Mouse (Mus musculus): ENCODE results near the gene a. TPM values are rescaled to one million over a fixed set of nuclear protein-coding genes. Genes with fewer than 3 reads are reported as not detected.
"Not testable (repeated sequence)": the region's sequence is repeated elsewhere in the genome, so short reads cannot be mapped to it uniquely, and the experiment has no call there.

The a gene
- polyA plus RNA-seq, 1 experiment from 2014 or later, result 17.7 TPM

- no peak overlapping the region for H3K4me2 ChIP-seq (ENCODE audit: low read depth, severe bottlenecking)
- WGBS, result 83% methylated on average over 6 of the region's 6 CpGs
Observed at GRCm38 (mm10) chr2:154909789-154910188, 118.6 kb downstream of the a start.

GRCm38 (mm10) chr2:154915922-154916541, 124.8 kb downstream of the a start:
- DNase-seq (ENCODE audit: low spot score), result peak; percentile 55
- no peak for ATAC-seq (ENCODE audit: insufficient number of reproducible peaks, low FRiP score, low TSS enrichment, low read depth)
- Histone ChIP-seq H3K27me3 (ENCODE audit: control insufficient read depth, insufficient read depth, low read length) (no peaks in the 10 kb centered on the region), H3K9ac (ENCODE audit: low read length) (no peak overlapping the region), H3K36me3 (ENCODE audit: control insufficient read depth, insufficient read depth, low read length) (no peaks in the 10 kb centered on the region), H3K4me3 (ENCODE audit: low read depth, low read length) (no peak overlapping the region), H3K9me3 (ENCODE audit: control insufficient read depth, low read length) (no peaks in the 10 kb centered on the region), H3K27ac (replicated peaks; ENCODE audit: low read depth, low read length) (no peak overlapping the region; the same call in 1 of the 2 replicates), H3K4me1 (ENCODE audit: control insufficient read depth, insufficient read depth, low read length) (0 out of 2 replicates have a peak, but pooled peaks cover 3% of the 10 kb centered on the region), H3K4me2 (ENCODE audit: low read depth, severe bottlenecking) (no peak overlapping the region)
- 17% methylated on average over 12 of the region's 12 CpGs for WGBS

More at GRCm38 (mm10) chr2:154909789-154910188, 118.6 kb downstream of the a start:
- no peak overlapping the region for H3K4me3 ChIP-seq (ENCODE audit: low read depth, low read length)
- no peaks in the 10 kb centered on the region for H3K4me1 ChIP-seq (ENCODE audit: control insufficient read depth, insufficient read depth, low read length)
- no peak overlapping the region for H3K9ac ChIP-seq (ENCODE audit: low read length)
- ATAC-seq (ENCODE audit: insufficient number of reproducible peaks, low FRiP score, low TSS enrichment, low read depth) (no peak), DNase-seq (ENCODE audit: low spot score) (no peak)
- H3K36me3 ChIP-seq (ENCODE audit: control insufficient read depth, insufficient read depth, low read length), result no peaks in the 10 kb centered on the region
- H3K27ac ChIP-seq (replicated peaks; ENCODE audit: low read depth, low read length), result no peak overlapping the region
- H3K9me3 ChIP-seq (ENCODE audit: control insufficient read depth, low read length), result no peaks in the 10 kb centered on the region
- no peaks in the 10 kb centered on the region for H3K27me3 ChIP-seq (ENCODE audit: control insufficient read depth, insufficient read depth, low read length)

GRCm38 (mm10) chr2:154916547-154916946, 125.3 kb downstream of the a start:
- DNase-seq (ENCODE audit: low spot score), result peak; percentile 61
- no peak for ATAC-seq (ENCODE audit: insufficient number of reproducible peaks, low FRiP score, low TSS enrichment, low read depth)

GRCm38 (mm10) chr2:154917866-154918641, 126.9 kb downstream of the a start:
- 67% methylated on average over 13 of the region's 13 CpGs for WGBS
- DNase-seq (ENCODE audit: low spot score) (no peak), ATAC-seq (ENCODE audit: insufficient number of reproducible peaks, low FRiP score, low TSS enrichment, low read depth) (peak; percentile 35; the same call in 1 of the 2 replicates)
- Histone ChIP-seq H3K9ac (ENCODE audit: low read length) (no peak overlapping the region), H3K9me3 (ENCODE audit: control insufficient read depth, low read length) (no peaks in the 10 kb centered on the region), H3K27ac (replicated peaks; ENCODE audit: low read depth, low read length) (no peak overlapping the region), H3K4me1 (ENCODE audit: control insufficient read depth, insufficient read depth, low read length) (0 out of 2 replicates have a peak, but pooled peaks cover 3% of the 10 kb centered on the region), H3K27me3 (ENCODE audit: control insufficient read depth, insufficient read depth, low read length) (no peaks in the 10 kb centered on the region), H3K36me3 (ENCODE audit: control insufficient read depth, insufficient read depth, low read length) (no peaks in the 10 kb centered on the region), H3K4me2 (ENCODE audit: low read depth, severe bottlenecking) (no peak overlapping the region), H3K4me3 (ENCODE audit: low read depth, low read length) (no peak overlapping the region)

More at GRCm38 (mm10) chr2:154916547-154916946, 125.3 kb downstream of the a start:
- H3K4me1 ChIP-seq (ENCODE audit: control insufficient read depth, insufficient read depth, low read length), result 0 out of 2 replicates have a peak, but pooled peaks cover 3% of the 10 kb centered on the region
- H3K4me3 ChIP-seq (ENCODE audit: low read depth, low read length), result no peak overlapping the region
- WGBS, result 12% methylated on average over 2 of the region's 2 CpGs
- H3K36me3 ChIP-seq (ENCODE audit: control insufficient read depth, insufficient read depth, low read length), result no peaks in the 10 kb centered on the region
- H3K9ac ChIP-seq (ENCODE audit: low read length), result no peak overlapping the region
- no peak overlapping the region for H3K4me2 ChIP-seq (ENCODE audit: low read depth, severe bottlenecking)
- no peak overlapping the region for H3K27ac ChIP-seq (replicated peaks; ENCODE audit: low read depth, low read length)
- no peaks in the 10 kb centered on the region for H3K27me3 ChIP-seq (ENCODE audit: control insufficient read depth, insufficient read depth, low read length)
- no peaks in the 10 kb centered on the region for H3K9me3 ChIP-seq (ENCODE audit: control insufficient read depth, low read length)

GRCm38 (mm10) chr2:154920896-154921295, 129.7 kb downstream of the a start:
- ATAC-seq (ENCODE audit: insufficient number of reproducible peaks, low FRiP score, low TSS enrichment, low read depth), result no peak
- no peak overlapping the region for H3K4me3 ChIP-seq (ENCODE audit: low read depth, low read length)
- WGBS, result 80% methylated on average over 7 of the region's 7 CpGs
- H3K27me3 ChIP-seq (ENCODE audit: control insufficient read depth, insufficient read depth, low read length), result no peaks in the 10 kb centered on the region
- H3K4me1 ChIP-seq (ENCODE audit: control insufficient read depth, insufficient read depth, low read length), result peaks cover 6% of the 10 kb centered on the region; the same call in 1 of the 2 replicates
- H3K9me3 ChIP-seq (ENCODE audit: control insufficient read depth, low read length), result no peaks in the 10 kb centered on the region
- H3K4me2 ChIP-seq (ENCODE audit: low read depth, severe bottlenecking), result no peak overlapping the region
- DNase-seq (ENCODE audit: low spot score), result no peak
- no peak overlapping the region for H3K9ac ChIP-seq (ENCODE audit: low read length)
- H3K27ac ChIP-seq (replicated peaks; ENCODE audit: low read depth, low read length), result no peak overlapping the region
- H3K36me3 ChIP-seq (ENCODE audit: control insufficient read depth, insufficient read depth, low read length), result no peaks in the 10 kb centered on the region

GRCm38 (mm10) chr2:154922134-154922533, 130.9 kb downstream of the a start:
- H3K4me3 ChIP-seq (ENCODE audit: low read depth, low read length); H3K9me3 ChIP-seq (ENCODE audit: control insufficient read depth, low read length); H3K27ac ChIP-seq (replicated peaks; ENCODE audit: low read depth, low read length); H3K27me3 ChIP-seq (ENCODE audit: control insufficient read depth, insufficient read depth, low read length); H3K9ac ChIP-seq (ENCODE audit: low read length); H3K36me3 ChIP-seq (ENCODE audit: control insufficient read depth, insufficient read depth, low read length); DNase-seq (ENCODE audit: low spot score); H3K4me2 ChIP-seq (ENCODE audit: low read depth, severe bottlenecking); ATAC-seq (ENCODE audit: insufficient number of reproducible peaks, low FRiP score, low TSS enrichment, low read depth); H3K4me1 ChIP-seq (ENCODE audit: control insufficient read depth, insufficient read depth, low read length): not testable (repeated sequence)
- no CpG with 5 or more reads among the region's 4 CpGs for WGBS

GRCm38 (mm10) chr2:154925411-154926031, 134.3 kb downstream of the a start:
- Histone ChIP-seq H3K27me3 (ENCODE audit: control insufficient read depth, insufficient read depth, low read length) (no peaks in the 10 kb centered on the region), H3K4me2 (ENCODE audit: low read depth, severe bottlenecking) (no peak overlapping the region), H3K27ac (replicated peaks; ENCODE audit: low read depth, low read length) (peak overlapping the region; percentile 48; the same call in 1 of the 2 replicates), H3K9ac (ENCODE audit: low read length) (no peak overlapping the region), H3K4me1 (ENCODE audit: control insufficient read depth, insufficient read depth, low read length) (peaks cover 12% of the 10 kb centered on the region), H3K9me3 (ENCODE audit: control insufficient read depth, low read length) (no peaks in the 10 kb centered on the region), H3K4me3 (ENCODE audit: low read depth, low read length) (no peak overlapping the region), H3K36me3 (ENCODE audit: control insufficient read depth, insufficient read depth, low read length) (no peaks in the 10 kb centered on the region)
- 42% methylated on average over 7 of the region's 7 CpGs for WGBS
- DNase-seq (ENCODE audit: low spot score) (no peak), ATAC-seq (ENCODE audit: insufficient number of reproducible peaks, low FRiP score, low TSS enrichment, low read depth) (no peak)

- Histone ChIP-seq H3K27me3 (ENCODE audit: control insufficient read depth, insufficient read depth, low read length) (no peaks in the 10 kb centered on the region), H3K4me3 (ENCODE audit: low read depth, low read length) (no peak overlapping the region), H3K4me2 (ENCODE audit: low read depth, severe bottlenecking) (no peak overlapping the region), H3K9ac (ENCODE audit: low read length) (no peak overlapping the region), H3K9me3 (ENCODE audit: control insufficient read depth, low read length) (no peaks in the 10 kb centered on the region), H3K27ac (replicated peaks; ENCODE audit: low read depth, low read length) (no peak overlapping the region), H3K4me1 (ENCODE audit: control insufficient read depth, insufficient read depth, low read length) (peaks cover 12% of the 10 kb centered on the region), H3K36me3 (ENCODE audit: control insufficient read depth, insufficient read depth, low read length) (no peaks in the 10 kb centered on the region)
- ATAC-seq (ENCODE audit: insufficient number of reproducible peaks, low FRiP score, low TSS enrichment, low read depth), result peak; percentile 70
- WGBS, result 15% methylated on average over 6 of the region's 6 CpGs
- peak; percentile 61 for DNase-seq (ENCODE audit: low spot score)
Observed at GRCm38 (mm10) chr2:154926843-154927242, 135.6 kb downstream of the a start.
